Mouse (Mus musculus) C2C12 (cell line): ENCODE measurements around the gene Sds. TPM values are rescaled to one million over a fixed set of nuclear protein-coding genes. Genes with fewer than 3 reads are reported as not detected.

ENCODE experiments used
- H3K27me3 ChIP-seq: one replicate; pipeline ENCODE4 v1.6.1; 2011; ENCODE audit not compliant: control insufficient read depth, insufficient read depth, insufficient read length
- H3K36me3 ChIP-seq: one replicate; pipeline ENCODE4 v1.6.1; 2011; ENCODE audit not compliant: control insufficient read depth, insufficient read depth
- H3K4me3 ChIP-seq: one replicate; pipeline ENCODE4 v1.5.1; 2011; ENCODE audit warnings: mild to moderate bottlenecking, control low read depth; ENCODE audit not compliant: poor library complexity, insufficient read depth, severe bottlenecking
- H3K79me2 ChIP-seq: one replicate; pipeline ENCODE4 v1.6.1; 2011; ENCODE audit not compliant: control insufficient read depth, insufficient read depth
- H3K79me3 ChIP-seq: one replicate; pipeline ENCODE4 v1.6.1; 2011; ENCODE audit warnings: low read depth, control low read depth
- H3ac ChIP-seq: one replicate; pipeline ENCODE3; 2011; ENCODE audit warnings: low read depth; ENCODE audit not compliant: control insufficient read depth, insufficient read length
- CEBPB ChIP-seq: IDR thresholded peaks from one replicate; pipeline ENCODE4 v1.6.1; 2011; ENCODE audit warnings: low read depth, mild to moderate bottlenecking, control low read depth, moderate library complexity
- CTCF ChIP-seq: IDR thresholded peaks from one replicate; pipeline ENCODE4 v1.5.1; 2011; ENCODE audit not compliant: control insufficient read depth, insufficient read depth, insufficient read length
- FOSL1 ChIP-seq: IDR thresholded peaks from one replicate; pipeline ENCODE4 v1.8.0; 2011; ENCODE audit warnings: mild to moderate bottlenecking, low read length; ENCODE audit not compliant: poor library complexity, insufficient read depth, severe bottlenecking
- MAX ChIP-seq: IDR thresholded peaks from one replicate; pipeline ENCODE4 v1.6.1; 2011; ENCODE audit warnings: mild to moderate bottlenecking, control low read depth
- MYOD1 ChIP-seq: IDR thresholded peaks from one replicate; pipeline ENCODE4 v1.6.1; 2011; ENCODE audit warnings: low read depth; ENCODE audit not compliant: control insufficient read depth, insufficient read length
- MYOG ChIP-seq: IDR thresholded peaks from one replicate; pipeline ENCODE4 v1.6.1; 2011; ENCODE audit not compliant: control insufficient read depth, insufficient read length; ENCODE audit errors: extremely low read depth
- USF1 ChIP-seq: IDR thresholded peaks from one replicate; pipeline ENCODE4 v1.6.1; 2011; ENCODE audit warnings: low read depth, mild to moderate bottlenecking, control low read depth, moderate library complexity
- polyA plus RNA-seq: library from polyadenylated mRNA; unstranded; fragments of >200 nt; fragmentation: generic; extraction: Trizol; gene quantifications from one replicate; pipeline ENCODE4 v1.2.1, GENCODE M21; 2012; ENCODE audit warnings: missing spikeins

Gene Sds
- polyA plus RNA-seq, 1 experiment, result 0.19 TPM

- Histone ChIP-seq H3K79me2 (no peaks in the 10 kb centered on the region), H3K79me3 (no peaks in the 10 kb centered on the region), H3K27me3 (peaks cover 52% of the 10 kb centered on the region), H3ac (no peak overlapping the region), H3K36me3 (no peaks in the 10 kb centered on the region), H3K4me3 (no peak overlapping the region)
- no peak for TF ChIP-seq CEBPB
- TF ChIP-seq FOSL1, result no peak
- TF ChIP-seq CTCF, result no peak
- no peak for TF ChIP-seq MAX
- no peak for TF ChIP-seq MYOD1
Observed at GRCm38 (mm10) chr5:120473361-120473760, 3.0 kb upstream of the Sds start.

GRCm38 (mm10) chr5:120475861-120476260, 465 bp upstream of the Sds start:
- H3K4me3 ChIP-seq, result no peak overlapping the region

GRCm38 (mm10) chr5:120477993-120478392, 1.7 kb downstream of the Sds start:
- H3ac ChIP-seq, result no peak overlapping the region
- H3K36me3 ChIP-seq, result no peaks in the 10 kb centered on the region
- TF ChIP-seq CTCF (no peak), MAX (no peak), FOSL1 (no peak), CEBPB (no peak), MYOG (no peak), MYOD1 (no peak), USF1 (no peak)
- H3K79me3 ChIP-seq, result no peaks in the 10 kb centered on the region
- H3K79me2 ChIP-seq, result no peaks in the 10 kb centered on the region
- peaks cover 41% of the 10 kb centered on the region for H3K27me3 ChIP-seq
- H3K4me3 ChIP-seq, result no peak overlapping the region

More at GRCm38 (mm10) chr5:120475861-120476260, 465 bp upstream of the Sds start:
- TF ChIP-seq MYOD1 (no peak), MAX (no peak), CEBPB (no peak), FOSL1 (no peak), USF1 (no peak)
- Histone ChIP-seq H3ac (no peak overlapping the region), H3K27me3 (peaks cover 51% of the 10 kb centered on the region), H3K79me3 (no peaks in the 10 kb centered on the region), H3K79me2 (no peaks in the 10 kb centered on the region), H3K36me3 (no peaks in the 10 kb centered on the region)

- H3K27me3 ChIP-seq, result peaks cover 27% of the 10 kb centered on the region
- no peak overlapping the region for H3K4me3 ChIP-seq
- no peak overlapping the region for H3ac ChIP-seq
- H3K79me2 ChIP-seq, result no peaks in the 10 kb centered on the region
- TF ChIP-seq CEBPB, result no peak
- TF ChIP-seq MYOG, result no peak
- no peak for TF ChIP-seq MAX
- no peak for TF ChIP-seq USF1
- no peak for TF ChIP-seq FOSL1
- no peak for TF ChIP-seq MYOD1
- H3K36me3 ChIP-seq, result no peaks in the 10 kb centered on the region
- H3K79me3 ChIP-seq, result no peaks in the 10 kb centered on the region
Observed at GRCm38 (mm10) chr5:120479538-120479937, 3.2 kb downstream of the Sds start.

- H3K27me3 ChIP-seq, result peaks cover 18% of the 10 kb centered on the region
- TF ChIP-seq CEBPB, result no peak
- TF ChIP-seq MYOD1, result no peak
- TF ChIP-seq MAX, result no peak
- TF ChIP-seq MYOG, result no peak
- TF ChIP-seq CTCF, result no peak
- no peak for TF ChIP-seq USF1
- TF ChIP-seq FOSL1, result no peak
Observed at GRCm38 (mm10) chr5:120481205-120481604, 4.9 kb downstream of the Sds start.

GRCm38 (mm10) chr5:120483399-120483798, 7.1 kb downstream of the Sds start:
- Histone ChIP-seq H3K79me2 (no peaks in the 10 kb centered on the region), H3K79me3 (no peaks in the 10 kb centered on the region), H3K4me3 (no peak overlapping the region), H3K36me3 (peaks cover 9% of the 10 kb centered on the region), H3K27me3 (peaks cover 3% of the 10 kb centered on the region), H3ac (no peak overlapping the region)
- TF ChIP-seq MYOG, result no peak
- TF ChIP-seq FOSL1, result no peak
- TF ChIP-seq MYOD1, result no peak
- no peak for TF ChIP-seq CTCF
- TF ChIP-seq CEBPB, result no peak
- TF ChIP-seq USF1, result no peak
- TF ChIP-seq MAX, result no peak

More at GRCm38 (mm10) chr5:120481205-120481604, 4.9 kb downstream of the Sds start:
- no peak overlapping the region for H3K4me3 ChIP-seq
- no peaks in the 10 kb centered on the region for H3K79me2 ChIP-seq
- no peaks in the 10 kb centered on the region for H3K79me3 ChIP-seq
- no peak overlapping the region for H3ac ChIP-seq
- H3K36me3 ChIP-seq, result peaks cover 2% of the 10 kb centered on the region
